In the genomic region with DNA sequence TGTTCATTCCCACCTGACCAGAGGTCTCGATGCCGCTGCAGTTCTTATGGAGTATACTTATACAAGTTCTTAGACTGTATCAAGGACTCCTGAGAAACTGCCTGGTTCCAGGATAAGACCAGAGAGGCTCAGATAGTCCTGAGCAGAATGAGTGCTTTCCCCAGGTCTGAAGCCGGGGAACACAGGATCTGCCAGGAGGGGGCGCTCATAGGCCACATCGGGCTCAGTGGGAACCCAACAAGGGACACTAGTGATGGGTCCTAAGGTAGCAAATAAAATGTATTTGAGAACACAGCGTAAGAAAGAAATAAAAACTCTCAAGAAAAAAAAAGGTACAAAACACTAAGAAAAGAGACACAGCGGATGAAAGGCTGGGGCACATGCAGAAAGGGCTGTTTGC, we compare ENCODE assay signal across 11 mouse cellular contexts.
DNase-seq lines count a peak whose midpoint lies in the region.
"Had no signal": no experiment of that assay in that cellular context is flagged by ENCODE, and none has a peak within 500 bp of the region (broad histone marks: within the 10 kb centered on the region; RNA-seq: fewer than 3 reads in every experiment).

No protein-coding gene starts in this region.

- WGBS in heart, embryonic 10.5 days, result 46% methylated on average over 7 of the region's 7 CpGs
- 51% methylated on average over 7 of the region's 7 CpGs for WGBS in limb, embryonic 10.5 days

- H3K9me3 ChIP-seq in heart, embryonic 10.5 days, result no peaks in the 10 kb centered on the region
- no peaks in the 10 kb centered on the region for H3K9me3 ChIP-seq in limb, embryonic 10.5 days (replicated peaks)
- H3K9me3 ChIP-seq: liver, embryonic 15.5 days had no signal

- H3K36me3 ChIP-seq in heart, embryonic 10.5 days, result no peaks in the 10 kb centered on the region
- H3K36me3 ChIP-seq in limb, embryonic 10.5 days, result no peaks in the 10 kb centered on the region
- H3K36me3 ChIP-seq: liver, embryonic 15.5 days had no signal

- intact Hi-C loops in heart, postnatal 10 days (cut with DNase I), result no loop called here

- H3K4me3 ChIP-seq in heart, embryonic 10.5 days, result no peak overlapping the region
- no peak overlapping the region for H3K4me3 ChIP-seq in limb, embryonic 10.5 days
- H3K4me3 ChIP-seq: erythroblast, embryonic 14.5 days; liver, embryonic 15.5 days had no signal

- H3K27me3 ChIP-seq in heart, embryonic 10.5 days (ENCODE audit: insufficient read depth, poor library complexity, severe bottlenecking), result peaks cover 13% of the 10 kb centered on the region; the same call in 1 of the 2 replicates
- H3K27me3 ChIP-seq in limb, embryonic 10.5 days (ENCODE audit: low read depth, poor library complexity, severe bottlenecking), result no peaks in the 10 kb centered on the region
- H3K27me3 ChIP-seq: CH12.LX; liver, embryonic 15.5 days had no signal

- peak; percentile 6 to 17 for DNase-seq in heart, postnatal 10 days
- no peak for DNase-seq in heart, embryonic 10.5 days (ENCODE audit: low spot score)
- DNase-seq in ES-CJ7 (ENCODE audit: low read depth, low spot score), result peak; percentile 32
- peak; percentile 49 for DNase-seq in cerebellum, adult 9-11 months
- peak; percentile 71 to 79 for DNase-seq in frontal cortex, postnatal 25 days (ENCODE audit: low spot score in 2 of 2)
- DNase-seq in limb, embryonic 10.5 days (ENCODE audit: low spot score), result peak; percentile 73
- peak; percentile 87 for DNase-seq in right cerebral cortex, postnatal 4 days
- DNase-seq in heart, adult 11 months, result no peak

- H3K27ac ChIP-seq in heart, embryonic 10.5 days, result no peak overlapping the region
- H3K27ac ChIP-seq in limb, embryonic 10.5 days, result no peak overlapping the region
- H3K27ac ChIP-seq: liver, embryonic 15.5 days had no signal

- H3K4me1 ChIP-seq in heart, embryonic 10.5 days, result no peaks in the 10 kb centered on the region
- H3K4me1 ChIP-seq in limb, embryonic 10.5 days, result no peaks in the 10 kb centered on the region
- H3K4me1 ChIP-seq: liver, embryonic 15.5 days had no signal

Comparison
In these comparisons a context has a peak if more than half of its experiments do, and no peak if none do; other contexts are left out.
1. DNase-seq: peak in heart, postnatal 10 days (2 of 2), ES-CJ7 (single experiment), cerebellum, adult 9-11 months (single experiment), frontal cortex, postnatal 25 days (2 of 2), limb, embryonic 10.5 days (single experiment) and right cerebral cortex, postnatal 4 days (single experiment); none in heart, embryonic 10.5 days (single experiment) and heart, adult 11 months (single experiment).